1 mouse cellular context compared by ENCODE assay signal in the genomic region with DNA sequence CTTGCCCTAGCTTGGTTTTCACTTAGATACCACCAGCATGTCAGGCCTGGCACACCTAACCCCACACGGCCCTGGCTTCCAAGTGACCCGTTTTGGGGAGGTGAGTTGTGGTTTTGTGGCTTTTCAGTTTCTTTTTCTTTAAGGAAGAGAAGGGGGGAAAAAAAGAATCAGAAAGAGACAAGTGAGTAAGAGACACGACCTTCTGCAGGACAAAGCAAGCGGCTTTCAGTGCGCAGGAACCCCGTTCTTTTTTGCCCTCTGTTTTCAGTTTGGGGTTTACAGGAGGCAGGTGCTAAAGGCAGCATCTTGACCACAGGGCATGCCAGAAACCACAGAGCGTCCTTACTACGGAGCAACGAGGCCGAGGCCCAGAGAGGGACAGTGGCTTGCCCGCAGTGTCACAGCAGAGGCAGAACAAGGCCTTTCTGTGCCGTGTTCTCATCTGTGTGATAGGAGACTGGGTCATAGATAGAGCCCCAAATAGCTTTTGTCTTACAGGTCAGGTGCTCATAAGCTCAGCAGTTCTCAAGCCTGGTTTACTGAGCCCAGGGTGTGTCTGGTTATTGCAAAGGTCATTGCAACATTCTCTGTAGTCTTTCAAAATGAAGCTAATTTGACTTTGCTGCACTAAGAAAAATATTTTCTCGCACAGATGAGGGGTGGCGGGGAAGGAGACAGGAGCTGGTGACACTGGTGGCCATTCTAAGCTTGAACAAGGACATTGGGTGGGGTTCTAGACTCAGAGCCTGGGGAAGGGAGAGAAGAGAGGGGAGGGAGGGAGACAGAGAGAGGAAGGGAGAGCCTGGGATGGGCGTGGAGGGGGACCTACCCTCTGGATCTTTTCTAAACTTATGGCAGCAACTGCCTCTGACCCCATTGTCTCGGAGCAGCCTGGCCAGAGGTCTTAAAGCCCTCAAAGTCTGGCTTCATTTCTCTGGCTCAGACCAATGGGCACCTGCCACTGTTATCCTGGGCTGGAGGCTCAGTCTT.
TF ChIP-seq lines count a peak whose summit lies in the region.

No protein-coding gene starts in this region.

TF ChIP-seq in CH12.LX, 34 proteins besides CTCF, POLR2A, EP300 and RAD21 (continued from another document):
- TF ChIP-seq TCF12 (IDR thresholded peaks at IDR 0.05; ENCODE audit: low read depth, low read length): peak; percentile 88
- TF ChIP-seq CHD1 (IDR thresholded peaks at IDR 0.05; ENCODE audit: low read depth, low read length): no peak
- TF ChIP-seq MXI1 (IDR thresholded peaks at IDR 0.05; ENCODE audit: low read depth, low read length): peak; percentile 79; the same call in 1 of the 2 replicates
- TF ChIP-seq MYC (IDR thresholded peaks at IDR 0.05; ENCODE audit: low read depth, low read length): peak; percentile 56; the same call in 1 of the 2 replicates
- peak; percentile 87 for TF ChIP-seq IRF4 (IDR thresholded peaks at IDR 0.05; ENCODE audit: low read depth, low read length)
- TF ChIP-seq ZMIZ1 (IDR thresholded peaks at IDR 0.05; ENCODE audit: low read depth, low read length): no peak
- TF ChIP-seq KAT2A (IDR thresholded peaks at IDR 0.05; ENCODE audit: insufficient replicate concordance, low read length): no peak
- peak; percentile 84 for TF ChIP-seq MEF2A (IDR thresholded peaks at IDR 0.05; ENCODE audit: borderline replicate concordance, low read depth, low read length)
- peak; percentile 40; the same call in 1 of the 2 replicates for TF ChIP-seq JUN (IDR thresholded peaks at IDR 0.05; ENCODE audit: insufficient read depth, low read depth, low read length)
- TF ChIP-seq MAZ (IDR thresholded peaks at IDR 0.05; ENCODE audit: low read depth, low read length): 0 out of 2 replicates have a peak, but pooled peaks have one; percentile 76
- no peak for TF ChIP-seq GABPA (IDR thresholded peaks at IDR 0.05; ENCODE audit: insufficient replicate concordance, low read depth, low read length)
- TF ChIP-seq NRF1 (IDR thresholded peaks at IDR 0.05; ENCODE audit: low read depth, low read length): peak; percentile 42; the same call in 1 of the 2 replicates
- no peak for TF ChIP-seq PAX5 (IDR thresholded peaks at IDR 0.05; ENCODE audit: low read length)
- peak; percentile 90 for TF ChIP-seq ETS1 (conservative IDR thresholded peaks at IDR 0.05; ENCODE audit: low read depth, low read length)
- TF ChIP-seq ELF1 (IDR thresholded peaks at IDR 0.05; ENCODE audit: low read depth, low read length): no peak
- no peak for TF ChIP-seq ZC3H11A (IDR thresholded peaks at IDR 0.05; ENCODE audit: low read depth, low read length)
- TF ChIP-seq BHLHE40 (IDR thresholded peaks at IDR 0.05; ENCODE audit: low read depth, low read length): peak; percentile 89
- no peak for TF ChIP-seq SMC3 (IDR thresholded peaks at IDR 0.05; ENCODE audit: low read depth, low read length)
- peak; percentile 55 for TF ChIP-seq ZNF384 (IDR thresholded peaks at IDR 0.05; ENCODE audit: low read depth, low read length)
- TF ChIP-seq CHD2 (IDR thresholded peaks at IDR 0.05; ENCODE audit: low read length): no peak; the same call in 1 of the 2 replicates
- peak; percentile 29; the same call in 1 of the 2 replicates for TF ChIP-seq HCFC1 (IDR thresholded peaks at IDR 0.05; ENCODE audit: low read depth, low read length)
- TF ChIP-seq USF1 (IDR thresholded peaks at IDR 0.05; ENCODE audit: low read depth, low read length): no peak
- no peak for TF ChIP-seq USF2 (conservative IDR thresholded peaks at IDR 0.05; ENCODE audit: low read depth, low read length)
- no peak for TF ChIP-seq NELFE (IDR thresholded peaks at IDR 0.05; ENCODE audit: low read depth, low read length)
- no peak for TF ChIP-seq UBTF (IDR thresholded peaks at IDR 0.05; ENCODE audit: low read depth, low read length)
- peak; percentile 67 for TF ChIP-seq MAX (IDR thresholded peaks at IDR 0.05; ENCODE audit: low read length)
